ENCODE assay signal across 30 mouse cellular contexts in genomic region chr1:8142583-8142982, GRCm38 (mm10).
"Had no signal": no experiment of that assay in that cellular context is flagged by ENCODE, and none has a peak within 500 bp of the region (broad histone marks: within the 10 kb centered on the region; RNA-seq: fewer than 3 reads in every experiment).

No protein-coding gene starts in this region.

- DNase-seq: heart, postnatal 10 days; heart, postnatal 14 days; heart, postnatal 36 days; heart, postnatal 4 days; kidney, adult 11 months; kidney, adult 18-20 months; kidney, adult 2 months; kidney, adult 8-10 months; kidney, adult 9 months; kidney, postnatal 10 days; kidney, postnatal 14 days; kidney, postnatal 25 days; kidney, postnatal 36 days; kidney, postnatal 4 days; layer of hippocampus, adult 9-11 months; layer of hippocampus, postnatal 36 days had no signal

- H3K9ac ChIP-seq: heart, embryonic 12.5 days; heart, embryonic 13.5 days; heart, embryonic 15.5 days; hindbrain, embryonic 12.5 days; hindbrain, embryonic 13.5 days; hindbrain, embryonic 14.5 days; hindbrain, embryonic 15.5 days; intestine, embryonic 15.5 days; kidney, embryonic 15.5 days had no signal

- H3K4me1 ChIP-seq: heart, embryonic 12.5 days; heart, embryonic 13.5 days; heart, embryonic 15.5 days; hindbrain, embryonic 10.5 days; hindbrain, embryonic 12.5 days; hindbrain, embryonic 13.5 days; hindbrain, embryonic 15.5 days; intestine, embryonic 15.5 days; kidney, embryonic 15.5 days had no signal

- H3K27me3 ChIP-seq: heart, embryonic 12.5 days; heart, embryonic 13.5 days; heart, embryonic 15.5 days; hindbrain, embryonic 12.5 days; hindbrain, embryonic 13.5 days; hindbrain, embryonic 15.5 days; intestine, embryonic 15.5 days; kidney, embryonic 15.5 days had no signal

- H3K9me3 ChIP-seq: heart, embryonic 13.5 days; heart, embryonic 15.5 days; hindbrain, embryonic 10.5 days; hindbrain, embryonic 13.5 days; hindbrain, embryonic 15.5 days; intestine, embryonic 15.5 days; kidney, embryonic 15.5 days had no signal

- H3K36me3 ChIP-seq: heart, embryonic 12.5 days; heart, embryonic 13.5 days; heart, embryonic 15.5 days; hindbrain, embryonic 10.5 days; hindbrain, embryonic 12.5 days; hindbrain, embryonic 13.5 days; hindbrain, embryonic 15.5 days; intestine, embryonic 15.5 days; kidney, embryonic 15.5 days had no signal

- H3K4me3 ChIP-seq: heart, embryonic 12.5 days; heart, embryonic 13.5 days; heart, embryonic 15.5 days; hindbrain, embryonic 10.5 days; hindbrain, embryonic 12.5 days; hindbrain, embryonic 13.5 days; hindbrain, embryonic 15.5 days; intestine, embryonic 15.5 days; kidney, embryonic 15.5 days; layer of hippocampus, adult 2 months; left cerebral cortex, adult 2 months had no signal

- H3K27ac ChIP-seq: heart, embryonic 13.5 days; heart, embryonic 15.5 days; hindbrain, embryonic 10.5 days; hindbrain, embryonic 12.5 days; hindbrain, embryonic 13.5 days; hindbrain, embryonic 14.5 days; hindbrain, embryonic 15.5 days; hindbrain, postnatal 0 days; intestine, embryonic 15.5 days; kidney, embryonic 15.5 days; kidney, postnatal 0 days; layer of hippocampus, adult 2 months; left cerebral cortex, adult 2 months had no signal
